Mouse (Mus musculus) embryo, embryonic 11 days (tissue): ENCODE data around the gene Ifi203.
"Not testable (repeated sequence)": the region's sequence is repeated elsewhere in the genome, so short reads cannot be mapped to it uniquely, and the experiment has no call there.

Experiments
- DNase-seq: peaks from one replicate; pipeline ENCODE4 v3.0.0-alpha.2; 2015

Ifi203 gene

GRCm38 (mm10) chr1:173887026-173887787 is 55.3 kb downstream of the Ifi203 start:
- DNase-seq: not testable (repeated sequence)

- DNase-seq: not testable (repeated sequence)
Measured at GRCm38 (mm10) chr1:173880004-173880666, 62.3 kb downstream of the Ifi203 start.

GRCm38 (mm10) chr1:173879225-173879987 is 63.1 kb downstream of the Ifi203 start:
- not testable (repeated sequence) for DNase-seq

DNA sequence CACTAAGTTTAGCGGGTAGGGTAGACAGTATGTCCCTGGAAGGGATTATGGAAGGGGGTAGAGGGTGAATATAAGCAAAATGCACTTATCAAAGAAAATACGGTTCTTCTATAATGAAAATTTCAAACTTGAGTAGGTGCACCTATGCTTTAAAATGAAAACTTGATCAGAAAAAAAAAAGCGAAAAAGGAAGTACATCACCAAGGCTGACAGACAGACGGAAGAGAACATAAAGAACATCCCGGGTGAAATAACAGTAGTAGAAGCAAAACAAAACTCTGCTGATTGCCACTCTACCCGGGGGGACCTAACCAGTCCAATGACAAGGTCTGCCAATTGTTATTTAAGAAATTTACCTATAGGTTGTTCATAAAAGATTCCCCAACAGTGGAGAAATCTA is 64.2 kb downstream of the Ifi203 start:
- not testable (repeated sequence) for DNase-seq

- DNase-seq: not testable (repeated sequence)
Measured at GRCm38 (mm10) chr1:173877125-173877524, 65.3 kb downstream of the Ifi203 start.
